Mouse (Mus musculus) thymus, postnatal 10 days (tissue): Measurements from ENCODE around the gene Nr2f2.

ENCODE experiments used
- DNase-seq, 2 experiments: peaks; one replicate each; pipeline ENCODE4 v3.0.0; 2021; ENCODE audit warnings: low spot score in 2 of 2

Gene Nr2f2

GRCm38 (mm10) chr7:70365401-70365811 is 1.1 kb downstream of the Nr2f2 start:
- no peak for DNase-seq

- DNase-seq: no peak
Measured at GRCm38 (mm10) chr7:70364798-70365197, 1.7 kb downstream of the Nr2f2 start.

GRCm38 (mm10) chr7:70363351-70363750 is 3.2 kb downstream of the Nr2f2 start:
- DNase-seq: no peak

GRCm38 (mm10) chr7:70362526-70363170 is 3.9 kb downstream of the Nr2f2 start:
- DNase-seq: no peak

- no peak for DNase-seq
Measured at GRCm38 (mm10) chr7:70361383-70362364, 4.9 kb downstream of the Nr2f2 start.

GRCm38 (mm10) chr7:70360611-70361382 is 5.7 kb downstream of the Nr2f2 start:
- no peak for DNase-seq

- no peak for DNase-seq
Measured at GRCm38 (mm10) chr7:70359791-70360581, 6.5 kb downstream of the Nr2f2 start.

- no peak for DNase-seq
Measured at GRCm38 (mm10) chr7:70358848-70359591, 7.5 kb downstream of the Nr2f2 start.

GRCm38 (mm10) chr7:70358020-70358847 is 8.3 kb downstream of the Nr2f2 start:
- no peak for DNase-seq

GRCm38 (mm10) chr7:70357516-70358019 is 9.0 kb downstream of the Nr2f2 start:
- DNase-seq: no peak

- DNase-seq: no peak
Measured at GRCm38 (mm10) chr7:70356691-70357515, 9.6 kb downstream of the Nr2f2 start.

- DNase-seq: no peak
Measured at GRCm38 (mm10) chr7:70355691-70356568, 10.6 kb downstream of the Nr2f2 start.

GRCm38 (mm10) chr7:70355357-70355620 is 11.2 kb downstream of the Nr2f2 start:
- DNase-seq: no peak

GRCm38 (mm10) chr7:70354606-70355356 is 11.8 kb downstream of the Nr2f2 start:
- DNase-seq: no peak

- DNase-seq: no peak
Measured at GRCm38 (mm10) chr7:70353151-70353550, 13.4 kb downstream of the Nr2f2 start.

- no peak for DNase-seq
Measured at GRCm38 (mm10) chr7:70352617-70353016, 13.9 kb downstream of the Nr2f2 start.

- DNase-seq: no peak
Measured at GRCm38 (mm10) chr7:70351981-70352560, 14.5 kb downstream of the Nr2f2 start.
